Mouse (Mus musculus) C2C12 (cell line): ENCODE results near the gene 9930111J21Rik2.

Source experiments
- CEBPB ChIP-seq: IDR thresholded peaks from one replicate; pipeline ENCODE4 v1.6.1; 2011; ENCODE audit warnings: low read depth, mild to moderate bottlenecking, control low read depth, moderate library complexity
- CTCF ChIP-seq: IDR thresholded peaks from one replicate; pipeline ENCODE4 v1.5.1; 2011; ENCODE audit not compliant: control insufficient read depth, insufficient read depth, insufficient read length
- FOSL1 ChIP-seq: IDR thresholded peaks from one replicate; pipeline ENCODE4 v1.8.0; 2011; ENCODE audit warnings: mild to moderate bottlenecking, low read length; ENCODE audit not compliant: poor library complexity, insufficient read depth, severe bottlenecking
- MAX ChIP-seq: IDR thresholded peaks from one replicate; pipeline ENCODE4 v1.6.1; 2011; ENCODE audit warnings: mild to moderate bottlenecking, control low read depth
- MYOD1 ChIP-seq: IDR thresholded peaks from one replicate; pipeline ENCODE4 v1.6.1; 2011; ENCODE audit warnings: low read depth; ENCODE audit not compliant: control insufficient read depth, insufficient read length
- MYOG ChIP-seq: IDR thresholded peaks from one replicate; pipeline ENCODE4 v1.6.1; 2011; ENCODE audit not compliant: control insufficient read depth, insufficient read length; ENCODE audit errors: extremely low read depth
- USF1 ChIP-seq: IDR thresholded peaks from one replicate; pipeline ENCODE4 v1.6.1; 2011; ENCODE audit warnings: low read depth, mild to moderate bottlenecking, control low read depth, moderate library complexity

- TF ChIP-seq MAX: no peak
- no peak for TF ChIP-seq CTCF
- TF ChIP-seq MYOG: no peak
- no peak for TF ChIP-seq MYOD1
- no peak for TF ChIP-seq USF1
- TF ChIP-seq CEBPB: no peak
- no peak for TF ChIP-seq FOSL1
Observed at GRCm38 (mm10) chr11:49077012-49077411, 26.0 kb upstream of the 9930111J21Rik2 start.
